Mouse (Mus musculus) testis, adult 2 months (tissue): ENCODE measurements at regions not wholly inside any gene's neighbourhood (a gene's known extent, or its start where the extent isn't known, plus 50 kb on each side); places are given as distances from the start of the nearest gene placed in this dataset.

Experiments
- H3K27ac ChIP-seq: fragments of 200-500 bp; 2 replicates; pipeline ENCODE4 v1.5.1; 2012; ENCODE audit warnings: low read depth, low read length; ENCODE audit not compliant: control insufficient read depth, insufficient read depth
- H3K27me3 ChIP-seq: fragments of 200-500 bp; 2 replicates; pipeline ENCODE4 v1.6.1; 2012; ENCODE audit warnings: mild to moderate bottlenecking, low read length, moderate library complexity; ENCODE audit not compliant: control insufficient read depth, insufficient read depth
- H3K36me3 ChIP-seq: fragments of 200-500 bp; 2 replicates; pipeline ENCODE4 v1.6.1; 2012; ENCODE audit warnings: mild to moderate bottlenecking, low read length; ENCODE audit not compliant: control insufficient read depth, insufficient read depth
- H3K4me1 ChIP-seq: fragments of 200-500 bp; 2 replicates; pipeline ENCODE4 v1.6.1; 2012; ENCODE audit warnings: low read length; ENCODE audit not compliant: control insufficient read depth, insufficient read depth
- H3K4me3 ChIP-seq: fragments of 200-500 bp; 2 replicates; pipeline ENCODE4 v1.5.1; 2012; ENCODE audit warnings: low read depth, mild to moderate bottlenecking, low read length, moderate library complexity, mixed read lengths; ENCODE audit not compliant: control insufficient read depth
- CTCF ChIP-seq: fragments of 200-500 bp; IDR thresholded peaks from 2 replicates; pipeline ENCODE4 v1.5.1; 2012; ENCODE audit warnings: low read depth, mild to moderate bottlenecking, inconsistent platforms, low read length, moderate library complexity; ENCODE audit not compliant: control insufficient read depth, insufficient read depth, insufficient replicate concordance
- POLR2A ChIP-seq: fragments of 200-500 bp; IDR thresholded peaks from 2 replicates; pipeline ENCODE4 v1.6.1; 2012; ENCODE audit warnings: low read depth, mild to moderate bottlenecking, inconsistent platforms, low read length, moderate library complexity; ENCODE audit not compliant: control insufficient read depth

DNA sequence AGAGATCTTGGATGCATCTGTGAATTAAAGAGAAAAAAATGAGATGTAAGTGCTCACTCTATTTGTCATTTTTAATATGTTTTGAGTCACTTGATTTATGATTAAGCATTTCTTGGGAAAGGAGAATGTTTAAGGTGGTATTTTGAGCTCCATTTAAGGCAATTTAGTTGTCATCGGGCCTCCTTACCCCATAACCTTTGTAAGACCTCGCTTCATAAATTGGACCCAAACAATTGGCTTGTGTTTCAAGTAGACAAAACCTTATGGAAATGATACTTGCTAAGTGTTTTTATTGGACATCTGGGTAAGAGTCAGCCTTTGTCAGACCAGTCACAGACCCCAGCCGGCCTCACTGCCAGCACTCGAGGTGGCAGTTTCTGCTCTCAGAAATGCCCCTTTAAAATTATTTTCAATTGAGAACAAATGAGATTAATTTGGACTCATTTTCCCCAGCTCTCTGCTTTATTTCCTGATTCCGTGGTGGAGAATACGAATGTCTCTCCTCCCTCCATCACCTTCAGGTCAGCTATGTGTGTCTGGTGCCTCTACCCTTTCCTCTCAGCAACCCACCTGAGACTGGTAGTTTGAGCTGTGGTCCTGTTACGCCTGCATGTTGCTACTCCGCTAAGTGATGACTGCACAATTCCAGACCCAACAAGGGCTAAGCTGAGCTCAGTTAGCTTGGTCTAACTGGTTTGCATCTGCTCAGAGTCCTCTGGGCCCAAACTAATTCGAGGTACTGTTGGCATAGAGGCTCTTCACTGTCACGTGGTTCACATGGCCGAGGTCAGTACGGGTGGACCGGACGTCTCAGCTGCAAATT, 78.7 kb upstream of the Veph1 start:
- Histone ChIP-seq H3K4me1 (0 out of 2 replicates have a peak, but pooled peaks cover 3% of the 10 kb centered on the region), H3K36me3 (no peaks in the 10 kb centered on the region), H3K27ac (no peak overlapping the region), H3K4me3 (no peak overlapping the region), H3K27me3 (no peaks in the 10 kb centered on the region)
- TF ChIP-seq CTCF = no peak
- no peak for TF ChIP-seq POLR2A

DNA sequence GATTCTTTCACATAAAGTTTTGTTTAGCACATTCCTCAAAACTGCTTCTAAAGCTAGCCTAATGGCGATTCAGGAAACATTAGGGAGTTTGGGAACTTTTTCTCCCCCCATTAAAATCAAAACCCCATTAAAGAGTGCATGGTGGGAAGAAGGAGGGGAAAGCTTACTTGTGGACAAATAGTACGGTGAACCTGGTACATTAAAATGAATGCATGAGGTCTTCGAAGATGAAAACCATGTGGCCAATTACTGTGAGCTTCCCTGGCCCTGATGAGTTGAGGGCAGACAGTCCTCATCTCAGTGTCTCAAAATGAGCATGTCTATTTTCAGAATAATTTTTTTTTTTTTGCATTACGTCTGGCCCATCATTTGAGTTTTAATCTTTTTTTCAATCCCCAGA, 78.0 kb upstream of the Veph1 start:
- no peaks in the 10 kb centered on the region for H3K27me3 ChIP-seq

GRCm38 (mm10) chr3:66373807-66374575, 77.4 kb upstream of the Veph1 start:
- no peak for TF ChIP-seq CTCF
- TF ChIP-seq POLR2A = no peak
- H3K4me3 ChIP-seq = no peak overlapping the region
- H3K36me3 ChIP-seq = no peaks in the 10 kb centered on the region
- H3K27ac ChIP-seq = no peak overlapping the region
- H3K27me3 ChIP-seq = no peaks in the 10 kb centered on the region
- H3K4me1 ChIP-seq = 0 out of 2 replicates have a peak, but pooled peaks cover 3% of the 10 kb centered on the region

More for the DNA sequence above, 78.0 kb upstream of the Veph1 start:
- Histone ChIP-seq H3K27ac (no peak overlapping the region), H3K4me1 (0 out of 2 replicates have a peak, but pooled peaks cover 3% of the 10 kb centered on the region), H3K4me3 (no peak overlapping the region), H3K36me3 (no peaks in the 10 kb centered on the region)
- TF ChIP-seq POLR2A (no peak), CTCF (no peak)
